Mouse (Mus musculus): ENCODE data around the gene Fmo4.

GRCm38 (mm10) chr1:162783669-162784248, 30.0 kb downstream of the Fmo4 start:
- no peak for TF ChIP-seq CTCF (IDR thresholded peaks at IDR 0.05; ENCODE audit: extremely low read depth, insufficient read length, insufficient replicate concordance, low read depth, low read length)
- no peak for TF ChIP-seq POLR2A (IDR thresholded peaks at IDR 0.05; ENCODE audit: low read depth, low read length)
